Mouse (Mus musculus) hindbrain, embryonic 14.5 days (tissue): ENCODE results near the gene Gli3. TPM values are rescaled to one million over a fixed set of nuclear protein-coding genes. Genes with fewer than 3 reads are reported as not detected.

ENCODE experiments used
- ATAC-seq: fragments of 200-750 bp; cut with Nextera tagmentation; 2 replicates; pipeline ENCODE4 v1.8.0; 2017; ENCODE audit warnings: moderate number of reproducible peaks, mild to moderate bottlenecking, moderate TSS enrichment, moderate library complexity; ENCODE audit not compliant: low FRiP score
- DNase-seq: peaks from one replicate; pipeline ENCODE4 v3.0.0-alpha.2; 2015; ENCODE audit warnings: low spot score
- H3K27ac ChIP-seq: fragments of 300-500 bp; sonication (generic); 2 replicates; pipeline ENCODE4 v1.5.1; 2014; ENCODE audit warnings: mild to moderate bottlenecking, moderate library complexity
- H3K27me3 ChIP-seq: fragments of 300-500 bp; sonication (generic); 2 replicates; pipeline ENCODE4 v1.6.1; 2014; ENCODE audit warnings: mild to moderate bottlenecking, low read length, mixed read lengths; ENCODE audit not compliant: control insufficient read depth, insufficient read depth
- H3K36me3 ChIP-seq: fragments of 300-500 bp; sonication (generic); replicated peaks from 2 replicates; pipeline ENCODE4 v1.6.1; 2014; ENCODE audit not compliant: control insufficient read depth, insufficient read depth
- H3K4me1 ChIP-seq: fragments of 300-500 bp; sonication (generic); replicated peaks from 2 replicates; pipeline ENCODE4 v1.6.1; 2014; ENCODE audit warnings: antibody characterized with exemption, low read length, mixed read lengths; ENCODE audit not compliant: control insufficient read depth, insufficient read depth
- H3K4me2 ChIP-seq: fragments of 300-500 bp; sonication (generic); replicated peaks from 2 replicates; pipeline ENCODE4 v1.6.1; 2014; ENCODE audit warnings: mild to moderate bottlenecking, moderate library complexity
- H3K4me3 ChIP-seq: fragments of 300-500 bp; sonication (generic); replicated peaks from 2 replicates; pipeline ENCODE4 v1.5.1; 2014; ENCODE audit warnings: mild to moderate bottlenecking, low read length
- H3K9ac ChIP-seq: fragments of 300-500 bp; sonication (generic); 2 replicates; pipeline ENCODE4 v1.6.1; 2014
- H3K9me3 ChIP-seq: fragments of 300-500 bp; sonication (generic); 2 replicates; pipeline ENCODE4 v1.6.1; 2016; ENCODE audit warnings: low read length; ENCODE audit not compliant: control insufficient read depth
- WGBS: fragments of 180-500 bp; shearing (Covaris S2); extraction: QIAGEN DNeasy Blood & Tissue Kit; methylation state at CpG from one replicate; pipeline ENCODE4 v1.1.7; 2014; 5-methylcytosine and 5-hydroxymethylcytosine counted together
- polyA plus RNA-seq: library from polyadenylated mRNA; unstranded; fragments of >200 nt; fragmentation: Nextera tagmentation; extraction: Ambion mirVana; gene quantifications from 2 replicates; pipeline ENCODE4 v1.2.1, GENCODE M21; 2014

Gli3 gene
- polyA plus RNA-seq, 1 experiment from 2014 or later = 4.2 TPM

- no peaks in the 10 kb centered on the region for H3K27me3 ChIP-seq
- H3K9ac ChIP-seq = no peak overlapping the region
- ATAC-seq (no peak), DNase-seq (no peak)
- H3K4me2 ChIP-seq = 0 out of 2 replicates have a peak overlapping the region, but pooled peaks have one; percentile 16
- no peaks in the 10 kb centered on the region for H3K36me3 ChIP-seq
- H3K9me3 ChIP-seq = no peaks in the 10 kb centered on the region
- peaks cover 36% of the 10 kb centered on the region for H3K4me1 ChIP-seq
- no peak overlapping the region for H3K4me3 ChIP-seq
- WGBS = 23% methylated on average over 12 of the region's 12 CpGs
- peak overlapping the region; percentile 51; the same call in 1 of the 2 replicates for H3K27ac ChIP-seq
Observed at GRCm38 (mm10) chr13:15543169-15543887, 80.3 kb downstream of the Gli3 start.

- WGBS = 9% methylated on average over 7 of the region's 7 CpGs
- DNase-seq = peak; percentile 39
- Histone ChIP-seq H3K36me3 (no peaks in the 10 kb centered on the region), H3K27me3 (no peaks in the 10 kb centered on the region), H3K4me2 (0 out of 2 replicates have a peak overlapping the region, but pooled peaks have one; percentile 16), H3K9me3 (no peaks in the 10 kb centered on the region), H3K4me3 (no peak overlapping the region), H3K9ac (no peak overlapping the region), H3K4me1 (peaks cover 35% of the 10 kb centered on the region), H3K27ac (no peak overlapping the region; the same call in 1 of the 2 replicates)
- ATAC-seq = peak; percentile 78
Observed at GRCm38 (mm10) chr13:15543888-15544640, 81.0 kb downstream of the Gli3 start.

GRCm38 (mm10) chr13:15545346-15545896 is 82.4 kb downstream of the Gli3 start:
- Histone ChIP-seq H3K36me3 (no peaks in the 10 kb centered on the region), H3K4me2 (no peak overlapping the region), H3K9me3 (no peaks in the 10 kb centered on the region), H3K4me3 (no peak overlapping the region), H3K27ac (no peak overlapping the region; the same call in 1 of the 2 replicates), H3K4me1 (peaks cover 40% of the 10 kb centered on the region), H3K27me3 (no peaks in the 10 kb centered on the region), H3K9ac (no peak overlapping the region)
- DNase-seq = no peak
- 29% methylated on average over 4 of the region's 4 CpGs for WGBS
- ATAC-seq = no peak

- no peak for ATAC-seq
Observed at GRCm38 (mm10) chr13:15546258-15546657, 83.2 kb downstream of the Gli3 start.

GRCm38 (mm10) chr13:15549466-15549865 is 86.4 kb downstream of the Gli3 start:
- Histone ChIP-seq H3K4me3 (no peak overlapping the region), H3K27me3 (no peaks in the 10 kb centered on the region), H3K36me3 (no peaks in the 10 kb centered on the region), H3K9ac (no peak overlapping the region), H3K27ac (no peak overlapping the region), H3K9me3 (no peaks in the 10 kb centered on the region), H3K4me1 (peaks cover 14% of the 10 kb centered on the region), H3K4me2 (no peak overlapping the region)
- ATAC-seq (no peak), DNase-seq (no peak)
- 56% methylated on average over 6 of the region's 6 CpGs for WGBS

More at GRCm38 (mm10) chr13:15546258-15546657, 83.2 kb downstream of the Gli3 start:
- H3K36me3 ChIP-seq = no peaks in the 10 kb centered on the region
- no peak overlapping the region for H3K4me3 ChIP-seq
- WGBS = 71% methylated on average over 4 of the region's 4 CpGs
- H3K27ac ChIP-seq = no peak overlapping the region
- DNase-seq = no peak
- no peak overlapping the region for H3K9ac ChIP-seq
- H3K4me1 ChIP-seq = peaks cover 42% of the 10 kb centered on the region
- H3K4me2 ChIP-seq = no peak overlapping the region
- H3K9me3 ChIP-seq = no peaks in the 10 kb centered on the region
- no peaks in the 10 kb centered on the region for H3K27me3 ChIP-seq

- Histone ChIP-seq H3K36me3 (no peaks in the 10 kb centered on the region), H3K9me3 (no peaks in the 10 kb centered on the region), H3K4me1 (peaks cover 11% of the 10 kb centered on the region), H3K4me3 (no peak overlapping the region), H3K27me3 (no peaks in the 10 kb centered on the region), H3K9ac (no peak overlapping the region), H3K4me2 (no peak overlapping the region), H3K27ac (no peak overlapping the region)
- DNase-seq (no peak), ATAC-seq (no peak)
- 55% methylated on average over 8 of the region's 8 CpGs for WGBS
Observed at GRCm38 (mm10) chr13:15550027-15550602, 87.1 kb downstream of the Gli3 start.

- no peak for DNase-seq
Observed at GRCm38 (mm10) chr13:15550731-15551130, 87.7 kb downstream of the Gli3 start.

GRCm38 (mm10) chr13:15552009-15552408 is 89.0 kb downstream of the Gli3 start:
- ATAC-seq (no peak), DNase-seq (no peak)
- H3K27me3 ChIP-seq = no peaks in the 10 kb centered on the region
- H3K36me3 ChIP-seq = no peaks in the 10 kb centered on the region
- H3K9ac ChIP-seq = no peak overlapping the region
- WGBS = 87% methylated on average over 3 of the region's 3 CpGs
- H3K4me1 ChIP-seq = peaks cover 7% of the 10 kb centered on the region; the same call in 1 of the 2 replicates
- H3K4me3 ChIP-seq = no peak overlapping the region
- no peak overlapping the region for H3K27ac ChIP-seq
- no peak overlapping the region for H3K4me2 ChIP-seq
- H3K9me3 ChIP-seq = no peaks in the 10 kb centered on the region

More at GRCm38 (mm10) chr13:15550731-15551130, 87.7 kb downstream of the Gli3 start:
- H3K27ac ChIP-seq = no peak overlapping the region
- H3K9me3 ChIP-seq = no peaks in the 10 kb centered on the region
- no peak for ATAC-seq
- H3K4me1 ChIP-seq = peaks cover 7% of the 10 kb centered on the region
- H3K4me2 ChIP-seq = no peak overlapping the region
- no peaks in the 10 kb centered on the region for H3K36me3 ChIP-seq
- 65% methylated on average over 6 of the region's 6 CpGs for WGBS
- no peak overlapping the region for H3K9ac ChIP-seq
- no peak overlapping the region for H3K4me3 ChIP-seq
- no peaks in the 10 kb centered on the region for H3K27me3 ChIP-seq

- 20% methylated on average over 2 of the region's 2 CpGs for WGBS
- H3K27me3 ChIP-seq = no peaks in the 10 kb centered on the region
- no peak for DNase-seq
- H3K4me3 ChIP-seq = no peak overlapping the region
- H3K9ac ChIP-seq = no peak overlapping the region
- no peak overlapping the region for H3K27ac ChIP-seq
- no peaks in the 10 kb centered on the region for H3K9me3 ChIP-seq
- no peaks in the 10 kb centered on the region for H3K36me3 ChIP-seq
- no peak overlapping the region for H3K4me2 ChIP-seq
- no peaks in the 10 kb centered on the region for H3K4me1 ChIP-seq
- peak; percentile 88 for ATAC-seq
Observed at GRCm38 (mm10) chr13:15556646-15557098, 93.6 kb downstream of the Gli3 start.
